Mouse (Mus musculus) induced T-regulatory cell, adult 2 months (primary cell): ENCODE data around the gene Fgf15.
A peak's percentile ranks its signal among the peaks of the same experiment; 100 is the strongest.

Experiments used
- DNase-seq: peaks from one replicate; pipeline ENCODE4 v3.0.0-alpha.2; 2012; ENCODE audit warnings: low read depth

The Fgf15 gene

DNA sequence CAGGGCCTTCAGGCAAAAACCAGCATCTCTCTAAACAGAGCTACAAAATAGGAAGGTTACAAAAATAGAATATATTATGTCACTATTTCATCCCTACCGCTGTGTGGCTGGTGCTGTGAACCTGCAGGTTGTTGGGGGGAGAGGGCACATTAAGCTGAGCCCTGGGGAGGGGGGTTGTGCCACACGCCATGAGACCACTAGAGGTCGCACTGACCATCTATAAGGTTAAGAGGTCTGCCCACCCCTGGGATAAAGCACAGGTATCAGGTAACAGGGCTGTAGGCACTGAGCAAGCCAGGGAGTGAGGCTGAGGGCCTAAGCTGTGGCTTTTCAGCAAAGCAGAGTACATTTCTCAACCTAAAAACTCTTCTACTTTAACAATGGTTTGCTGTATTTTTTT is 35.4 kb downstream of the Fgf15 start:
- peak; percentile 63 for DNase-seq

GRCm38 (mm10) chr7:144932389-144932937 is 36.1 kb downstream of the Fgf15 start:
- DNase-seq: no peak

- DNase-seq: no peak
These were observed 37.0 kb downstream of the Fgf15 start for GRCm38 (mm10) chr7:144933336-144933735.

DNA sequence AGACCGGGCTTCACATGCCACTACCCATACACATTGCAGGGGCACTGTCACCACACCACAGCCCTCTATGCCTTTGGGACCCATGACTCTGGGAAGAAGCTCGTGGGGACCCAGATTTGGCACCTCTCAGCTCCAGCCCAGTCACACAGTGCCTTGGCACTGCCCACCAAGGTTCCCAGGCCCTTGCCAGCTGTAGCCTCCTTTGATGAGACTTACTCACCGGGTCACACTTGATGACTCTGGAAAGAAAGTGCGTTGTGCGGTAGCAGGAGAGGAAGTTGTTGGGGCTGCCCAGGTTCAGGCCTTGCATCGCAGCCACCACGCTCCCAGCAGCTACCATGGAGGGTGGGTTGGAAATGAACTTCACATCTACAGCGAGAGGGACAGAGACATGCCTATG is 37.5 kb downstream of the Fgf15 start:
- no peak for DNase-seq

GRCm38 (mm10) chr7:144934901-144935300 is 38.6 kb downstream of the Fgf15 start:
- DNase-seq: no peak

- DNase-seq: no peak
These were observed 39.2 kb downstream of the Fgf15 start for GRCm38 (mm10) chr7:144935563-144935962.

- no peak for DNase-seq
These were observed 40.1 kb downstream of the Fgf15 start for GRCm38 (mm10) chr7:144936311-144936880.

GRCm38 (mm10) chr7:144937490-144937889 is 41.2 kb downstream of the Fgf15 start:
- peak; percentile 81 for DNase-seq

GRCm38 (mm10) chr7:144937899-144938517 is 41.7 kb downstream of the Fgf15 start:
- DNase-seq: no peak

DNA sequence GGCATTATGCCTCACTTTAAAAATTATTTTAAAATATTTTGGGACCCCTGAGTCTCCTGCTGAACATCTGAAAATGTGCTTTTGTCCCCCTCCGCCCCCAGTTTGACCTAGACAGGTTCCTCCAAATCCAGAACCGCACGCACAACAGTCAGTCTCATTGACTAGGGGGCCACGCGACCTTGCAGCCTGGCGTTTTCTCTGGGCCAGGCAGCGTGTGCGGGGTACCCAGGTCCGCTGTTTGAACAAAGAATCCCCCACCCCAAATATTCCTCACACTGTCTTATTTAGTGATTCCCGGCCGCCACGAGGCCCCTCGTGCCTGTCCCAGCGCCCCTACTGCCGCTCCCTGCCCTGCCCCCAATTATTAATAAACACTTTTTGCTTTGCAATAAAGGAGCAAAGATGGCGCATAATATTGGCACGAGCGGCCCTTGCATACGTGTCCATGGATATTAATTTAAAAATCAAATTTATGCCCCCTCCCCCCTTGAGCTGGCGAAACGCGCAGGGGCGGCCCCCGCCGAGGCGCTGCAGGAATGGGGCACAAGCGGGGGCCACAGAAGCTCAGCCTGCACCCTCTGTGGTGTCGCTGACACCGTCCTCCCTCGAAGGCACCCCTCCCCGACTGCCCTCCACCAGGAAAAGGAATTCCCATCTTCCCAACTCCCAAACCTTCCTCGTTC is 42.5 kb downstream of the Fgf15 start:
- DNase-seq: no peak

- DNase-seq: peak; percentile 17
These were observed 43.1 kb downstream of the Fgf15 start, which contains the start of gene Ccnd1 for GRCm38 (mm10) chr7:144939344-144940002. Gene Ccnd1 (minus strand): TSS chr7:144939925.

DNA sequence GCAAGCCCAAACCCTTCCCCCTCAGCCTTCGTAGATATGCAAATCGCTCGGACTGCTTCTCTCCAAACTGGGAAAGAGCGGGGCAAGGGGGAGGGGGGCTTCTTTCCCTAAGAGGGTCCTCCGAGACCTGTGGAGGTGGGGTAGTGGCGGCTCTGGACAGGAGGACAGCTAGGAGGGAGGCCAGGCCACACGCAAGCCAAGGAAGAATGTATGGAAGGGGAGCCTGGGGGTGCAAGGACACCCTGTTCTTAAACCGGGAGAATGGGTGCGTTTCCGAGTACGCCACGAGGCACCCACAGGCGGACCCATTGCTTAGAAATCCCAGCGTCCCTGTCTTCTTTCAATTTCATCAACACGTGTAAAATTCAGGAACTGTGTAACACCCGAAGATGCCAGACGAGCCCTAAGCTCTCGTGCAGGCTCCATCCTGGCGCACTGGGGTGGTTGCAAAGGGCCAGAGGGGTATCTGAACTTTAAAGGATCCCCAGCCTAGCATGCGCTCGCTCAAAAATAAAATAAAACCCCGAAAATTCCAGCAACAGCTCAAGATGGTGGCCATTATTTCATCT is 43.8 kb downstream of the Fgf15 start:
- DNase-seq: no peak

GRCm38 (mm10) chr7:144940585-144940984 is 44.3 kb downstream of the Fgf15 start:
- no peak for DNase-seq

GRCm38 (mm10) chr7:144941242-144941831 is 45.0 kb downstream of the Fgf15 start:
- DNase-seq: no peak

DNA sequence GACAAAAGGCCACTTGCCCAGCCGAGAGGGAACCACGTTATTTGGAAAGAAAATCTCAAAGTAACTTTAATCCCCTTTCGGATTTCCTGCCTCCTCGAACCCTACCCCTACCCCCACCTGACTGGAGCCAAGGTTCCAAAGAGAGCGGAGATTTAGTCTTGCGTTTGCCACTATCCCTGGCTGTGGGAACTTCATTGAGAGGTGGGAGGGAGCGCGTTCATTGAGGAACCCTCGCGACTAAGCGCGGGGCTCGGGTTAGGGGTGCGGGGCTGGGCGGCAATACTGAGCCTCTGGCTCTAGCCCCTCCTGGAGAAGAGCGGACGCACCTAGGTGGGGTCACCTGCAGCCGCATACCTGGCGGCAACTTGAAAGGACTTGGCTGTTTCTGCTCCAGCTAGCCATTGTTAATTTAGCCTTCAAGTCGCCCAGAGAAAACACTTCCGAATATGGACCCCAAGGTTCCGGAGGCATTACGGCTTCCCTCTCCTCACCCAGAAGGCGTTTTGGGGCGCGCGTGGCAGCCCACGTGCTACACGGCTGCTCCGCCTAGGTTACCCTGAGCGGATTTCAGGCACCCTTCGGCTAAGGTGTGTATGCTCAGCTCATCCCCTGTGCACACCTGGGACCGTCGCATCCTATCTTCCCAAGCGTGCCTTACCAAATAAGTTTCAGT is 45.9 kb downstream of the Fgf15 start:
- DNase-seq: no peak

- DNase-seq: no peak
These were observed 46.4 kb downstream of the Fgf15 start for GRCm38 (mm10) chr7:144942744-144943135.

DNA sequence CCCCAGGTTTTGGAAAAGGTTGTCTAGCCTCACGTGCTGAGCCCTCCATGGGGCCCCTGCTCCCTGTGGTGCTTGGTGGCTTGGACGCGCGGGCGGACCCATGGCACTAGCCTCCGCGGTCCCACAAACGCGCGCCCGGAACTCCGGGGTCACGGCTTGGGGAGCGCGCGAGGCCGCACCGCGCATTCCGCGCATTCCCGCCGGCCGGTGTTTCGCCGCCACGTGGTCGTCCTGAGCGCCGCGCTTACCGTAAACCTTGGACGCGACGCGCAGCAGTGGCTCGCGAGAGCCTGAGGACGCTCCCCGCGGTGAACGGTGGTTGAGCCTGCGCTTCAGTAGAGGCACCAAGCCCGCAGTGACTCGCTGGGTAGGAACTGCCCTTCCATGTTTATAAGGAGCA is 46.9 kb downstream of the Fgf15 start:
- DNase-seq: peak; percentile 35
